Mouse (Mus musculus) testis, postnatal 14 days (tissue): ENCODE results near the gene Asf1b.

Source experiments
- DNase-seq: peaks from one replicate; pipeline ENCODE4 v3.0.0; 2021; ENCODE audit warnings: low spot score

The Asf1b gene

DNA sequence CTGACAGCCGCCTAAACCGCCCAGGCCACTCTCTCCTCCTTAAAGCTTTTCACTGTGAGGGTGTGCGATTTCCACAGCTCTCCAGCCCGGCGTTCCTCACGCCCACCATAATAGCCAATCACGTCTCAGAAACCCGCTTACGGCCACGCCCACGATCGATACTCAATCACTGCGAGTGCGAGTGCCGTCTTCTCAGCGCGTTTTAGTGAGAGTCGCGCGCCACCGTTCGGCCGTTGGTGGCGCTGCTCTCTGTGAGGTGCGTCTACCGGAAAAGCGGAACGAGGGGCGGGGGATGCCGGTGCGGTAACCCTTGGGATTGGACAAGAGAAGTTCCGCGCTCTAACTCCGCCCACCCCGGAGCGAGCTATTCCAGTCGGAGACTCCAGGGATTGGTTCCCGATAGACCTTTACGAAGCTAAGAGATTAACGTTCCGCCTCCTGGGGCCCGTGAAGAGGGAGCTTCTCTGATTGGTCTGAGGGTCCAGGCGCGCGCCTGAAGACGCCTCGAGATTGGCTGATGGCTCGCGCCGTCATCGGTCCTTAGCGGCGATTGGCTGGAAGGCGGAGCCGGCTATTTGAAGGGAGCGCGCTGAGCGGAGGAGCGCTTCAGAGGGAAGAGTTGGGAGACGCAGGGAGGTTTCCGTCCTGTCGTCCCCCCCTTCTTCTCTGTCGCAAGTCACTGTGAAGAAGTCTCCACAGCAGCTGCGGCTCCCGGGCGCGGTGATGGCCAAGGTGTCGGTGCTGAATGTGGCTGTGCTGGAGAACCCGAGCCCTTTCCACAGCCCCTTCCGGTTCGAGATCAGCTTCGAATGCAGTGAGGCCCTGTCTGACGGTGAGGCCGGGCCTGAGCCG is at the start of gene Asf1b, which contains the start of gene Gm10644:
Asf1b (plus strand) TSS at position 402 of the 852 bp plus-strand sequence.
Gm10644 (minus strand) TSS at position 100 of the 852 bp plus-strand sequence.
- DNase-seq = peak; percentile 100

DNA sequence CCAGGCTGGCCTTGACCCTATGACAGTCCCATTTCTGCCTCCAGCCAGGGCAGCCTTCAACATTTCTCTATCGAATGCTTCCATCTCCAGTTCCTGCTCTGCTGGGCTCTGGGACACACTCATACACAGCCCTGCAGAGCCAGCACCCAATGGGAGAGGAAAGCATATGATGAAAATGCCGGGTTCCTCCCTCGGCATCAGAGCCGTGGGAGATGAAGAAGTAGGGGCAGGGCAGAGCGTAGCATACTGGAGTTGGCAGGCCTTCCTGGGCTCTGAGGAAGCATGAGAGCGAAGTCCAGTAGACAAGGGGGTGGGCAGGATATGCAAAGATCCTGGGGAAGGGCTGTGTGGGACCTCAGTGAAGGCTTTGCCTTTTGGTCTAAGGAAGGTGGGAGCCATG is 46.7 kb upstream of the Asf1b start:
- DNase-seq = no peak

DNA sequence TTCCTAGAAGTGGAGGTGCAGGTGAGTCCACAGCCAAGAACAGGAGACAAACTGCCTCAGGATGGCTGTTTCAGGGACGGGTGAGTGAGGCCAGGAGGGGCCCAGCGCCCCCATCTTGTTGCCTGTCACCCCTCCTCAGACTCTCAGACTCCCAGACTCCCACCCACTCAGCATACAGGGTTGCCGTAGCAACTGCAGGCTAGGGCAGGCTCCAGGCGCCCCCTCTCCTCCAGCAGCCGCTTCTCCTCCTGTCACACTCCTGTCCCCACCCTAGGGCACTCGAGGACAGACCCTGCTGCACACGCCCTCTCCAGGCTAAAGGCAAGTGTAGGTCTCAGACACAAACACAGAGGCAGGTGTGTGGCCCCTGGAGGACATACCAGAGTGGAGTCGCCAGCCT is 46.0 kb upstream of the Asf1b start:
- DNase-seq = no peak

DNA sequence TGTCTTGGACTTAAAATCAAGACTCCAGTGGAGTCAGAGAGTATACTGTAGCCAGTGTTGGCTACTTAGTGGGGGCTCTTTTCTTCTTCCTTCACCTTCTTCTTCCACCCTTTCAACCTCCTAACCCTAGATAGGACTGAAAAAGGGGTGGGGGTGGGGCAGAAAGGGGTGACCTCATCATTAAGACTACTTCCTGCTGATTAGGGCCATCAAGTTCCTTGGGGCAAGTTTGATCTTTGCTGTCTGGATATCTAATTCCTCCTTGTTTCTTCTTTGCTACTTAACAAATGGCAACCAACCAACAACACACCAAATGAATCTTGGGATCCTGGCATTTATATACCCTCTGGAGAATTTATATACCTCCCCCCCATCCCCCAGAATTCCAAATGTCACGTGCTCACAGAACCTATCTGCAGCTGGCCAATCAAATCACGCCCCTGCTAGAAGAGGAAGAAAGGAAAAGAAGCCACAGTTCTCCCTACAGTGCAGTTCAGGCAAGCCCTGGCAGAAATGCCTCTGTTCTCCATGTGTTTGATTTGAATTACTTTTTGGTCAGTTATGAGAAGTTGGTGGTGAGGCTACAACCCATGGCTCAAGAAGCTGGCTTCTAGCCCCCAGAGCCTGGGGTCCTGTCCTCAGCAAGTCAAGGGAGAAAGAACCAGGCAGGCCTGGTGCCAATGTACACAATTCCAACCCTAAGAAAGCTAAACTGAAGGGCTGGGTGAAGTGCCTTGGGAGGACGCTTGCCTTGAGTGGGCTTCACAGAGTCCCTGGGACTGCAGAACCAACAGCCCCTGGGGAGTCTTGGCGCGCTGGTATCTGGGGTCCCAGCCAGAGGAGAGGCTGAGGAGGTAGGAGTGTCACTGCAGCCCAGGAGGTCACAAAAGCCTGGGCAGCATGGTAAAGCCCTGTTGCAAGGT is 43.2 kb upstream of the Asf1b start:
- DNase-seq = no peak

DNA sequence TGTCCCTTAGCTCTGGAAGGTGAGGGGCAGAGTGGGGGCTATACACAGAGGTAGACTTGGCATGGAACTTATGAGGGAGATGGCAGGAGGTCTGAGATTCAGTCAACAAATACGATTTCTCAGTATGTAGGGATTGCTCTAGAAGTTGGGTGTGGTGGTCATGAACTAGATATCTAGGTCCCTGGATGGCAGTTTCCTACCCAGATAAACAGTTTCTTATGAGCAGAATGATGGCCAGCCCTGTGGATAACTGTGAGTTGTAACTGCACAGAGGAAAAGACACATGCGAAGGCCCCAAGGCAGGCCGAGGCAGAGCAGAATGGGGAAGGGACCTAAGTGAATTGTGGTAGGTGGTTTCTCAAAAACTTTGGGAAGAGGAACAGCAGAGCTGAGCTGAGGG is 41.1 kb upstream of the Asf1b start:
- DNase-seq = no peak

DNA sequence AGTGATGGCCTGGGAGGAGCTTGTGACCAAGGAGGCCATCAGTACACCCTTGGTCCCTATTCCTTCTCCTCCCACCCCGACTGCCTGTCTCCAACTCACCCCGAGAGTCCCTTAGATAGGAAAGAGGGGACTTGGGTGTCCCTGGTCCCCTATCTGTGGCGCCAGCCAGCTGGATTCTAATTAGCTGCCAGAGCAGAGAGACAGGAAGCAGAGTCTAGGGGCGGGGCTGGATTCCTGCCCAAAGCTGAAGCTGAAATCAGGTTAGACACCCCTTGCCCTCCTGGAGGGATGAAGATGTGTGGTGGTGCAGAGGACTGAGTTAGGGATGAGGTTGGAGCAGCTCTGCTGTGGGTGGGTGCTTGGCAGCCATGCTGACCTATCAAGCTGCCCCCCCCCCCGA is 40.4 kb upstream of the Asf1b start:
- no peak for DNase-seq

DNA sequence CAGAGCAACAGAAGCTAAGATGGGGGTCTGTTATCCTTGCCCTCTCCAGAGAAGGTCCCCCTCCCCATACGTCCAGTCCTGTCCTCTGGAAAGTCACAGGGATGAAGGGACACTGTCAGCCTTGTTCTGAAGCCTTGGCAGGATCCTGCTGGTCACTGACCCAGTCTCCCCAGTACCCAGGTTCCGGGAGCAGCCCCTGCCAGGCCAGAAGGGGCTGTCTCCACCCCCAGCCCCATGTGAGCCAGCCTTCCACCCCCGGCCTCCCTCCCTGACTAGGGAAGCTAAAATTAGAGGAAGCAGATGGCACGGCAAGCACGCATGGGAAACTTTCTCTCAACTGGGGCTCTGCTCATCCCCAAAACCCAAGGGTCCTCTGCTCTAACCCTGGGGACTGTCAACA is 39.3 kb upstream of the Asf1b start:
- DNase-seq = no peak

DNA sequence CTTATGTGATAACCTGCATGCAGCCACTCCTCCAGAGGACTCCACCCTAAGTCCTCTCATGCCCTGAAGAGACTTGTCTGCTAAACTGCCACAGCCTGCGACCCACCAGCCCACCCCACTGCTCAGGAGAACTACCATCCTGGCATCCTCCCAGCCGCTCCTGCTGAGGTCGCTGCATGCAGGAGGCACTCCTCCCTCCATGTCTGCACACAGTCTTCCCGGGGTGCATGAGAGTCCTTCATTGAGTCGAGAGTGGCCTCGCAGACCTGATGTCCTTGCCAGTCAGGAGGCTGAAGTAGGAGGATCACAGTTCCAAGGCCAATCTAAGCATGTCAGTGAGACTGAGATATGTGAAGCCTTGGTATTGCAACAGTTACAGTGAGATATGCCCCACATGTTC is 37.7 kb upstream of the Asf1b start:
- peak; percentile 76 for DNase-seq

DNA sequence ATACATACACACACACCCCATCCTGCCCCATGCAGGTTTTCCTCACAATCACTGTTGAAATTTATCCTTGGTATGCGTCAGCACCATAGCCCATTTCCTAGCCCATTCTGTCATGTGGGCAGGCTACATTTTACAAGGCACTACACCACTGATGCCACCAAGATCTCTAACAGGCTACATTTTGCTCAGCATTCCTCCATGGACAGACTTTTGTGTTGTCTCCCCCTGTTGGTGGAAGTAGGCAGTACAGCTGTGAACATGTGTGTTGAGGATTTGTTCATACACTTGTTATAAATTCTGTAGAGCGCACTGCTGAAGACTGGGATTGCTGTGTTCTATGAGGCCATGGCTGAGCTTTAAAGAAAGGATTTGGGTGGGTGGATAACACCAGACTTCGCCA is 33.7 kb upstream of the Asf1b start:
- peak; percentile 54 for DNase-seq

DNA sequence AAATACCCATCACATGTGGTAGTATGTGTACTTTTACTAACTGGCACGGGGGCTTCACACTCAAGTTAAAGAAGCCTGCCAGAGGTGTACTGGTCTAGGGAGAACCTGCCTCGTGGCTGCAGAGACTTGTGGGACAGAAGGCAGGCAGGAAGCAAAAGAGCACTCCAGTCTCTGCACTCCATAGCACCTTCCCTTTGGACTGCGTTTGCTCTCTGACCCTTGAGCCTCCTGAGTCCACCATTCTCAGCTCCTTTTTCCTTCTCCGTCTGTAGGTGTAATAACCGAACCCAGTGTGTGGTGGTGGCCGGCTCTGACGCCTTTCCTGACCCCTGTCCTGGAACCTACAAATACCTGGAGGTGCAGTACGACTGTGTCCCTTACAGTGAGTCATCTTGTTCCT is 32.6 kb upstream of the Asf1b start:
- no peak for DNase-seq

DNA sequence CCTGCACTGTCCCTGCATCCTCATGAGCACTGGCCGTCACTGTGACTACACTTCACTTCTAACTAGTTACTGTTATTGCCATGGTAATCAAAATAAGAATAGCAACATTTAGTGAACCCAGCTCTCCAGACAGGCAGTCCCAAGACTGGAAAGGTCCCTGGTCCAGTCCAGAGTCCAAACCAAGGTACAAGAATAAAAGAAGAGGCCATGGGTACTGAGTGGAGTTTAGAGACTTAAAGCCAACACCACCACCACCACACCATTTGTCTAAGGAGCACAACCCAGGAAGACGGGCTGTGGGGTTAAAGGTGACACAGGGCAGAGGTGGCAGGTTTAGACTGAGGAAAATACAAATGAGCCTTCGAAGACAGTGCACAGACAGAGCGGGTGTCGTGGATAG is 30.7 kb upstream of the Asf1b start:
- DNase-seq = no peak

DNA sequence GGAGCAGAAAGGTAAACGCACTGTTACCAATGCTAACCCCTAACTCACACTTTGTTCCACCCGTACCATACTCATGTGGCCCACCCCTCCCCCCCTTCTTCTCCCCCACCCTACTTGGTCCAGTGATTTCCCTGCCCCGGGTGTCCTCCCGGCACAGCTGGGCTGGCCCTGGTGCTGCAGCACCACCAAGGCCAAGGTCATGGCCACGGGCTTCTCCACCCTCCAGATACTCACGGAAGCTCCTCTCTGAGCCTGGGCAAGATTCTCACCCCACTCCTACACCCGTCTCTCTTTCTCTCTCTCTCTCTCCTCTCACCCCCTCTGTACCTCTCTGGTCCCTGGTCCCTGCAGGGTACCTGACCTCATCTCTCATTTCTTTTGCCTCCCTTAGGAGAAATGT is 29.0 kb upstream of the Asf1b start:
- DNase-seq = peak; percentile 76

DNA sequence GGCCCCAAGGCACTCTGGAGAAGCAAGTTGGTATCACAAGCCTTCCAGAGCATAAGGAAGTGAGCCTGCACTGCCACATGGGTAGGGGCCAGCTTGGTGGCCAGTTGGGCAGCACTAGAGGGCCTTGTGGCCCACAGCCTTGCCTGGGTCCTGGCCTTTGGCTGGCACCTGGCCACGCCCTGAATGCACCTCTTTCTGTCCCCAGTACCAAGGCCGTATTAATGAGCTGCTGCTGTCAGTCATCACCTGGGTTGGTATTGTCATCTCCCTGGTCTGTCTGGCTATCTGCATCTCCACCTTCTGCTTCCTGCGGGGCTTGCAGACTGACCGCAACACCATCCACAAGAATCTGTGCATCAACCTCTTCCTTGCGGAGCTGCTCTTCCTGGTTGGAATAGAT is 21.1 kb upstream of the Asf1b start:
- DNase-seq = no peak

DNA sequence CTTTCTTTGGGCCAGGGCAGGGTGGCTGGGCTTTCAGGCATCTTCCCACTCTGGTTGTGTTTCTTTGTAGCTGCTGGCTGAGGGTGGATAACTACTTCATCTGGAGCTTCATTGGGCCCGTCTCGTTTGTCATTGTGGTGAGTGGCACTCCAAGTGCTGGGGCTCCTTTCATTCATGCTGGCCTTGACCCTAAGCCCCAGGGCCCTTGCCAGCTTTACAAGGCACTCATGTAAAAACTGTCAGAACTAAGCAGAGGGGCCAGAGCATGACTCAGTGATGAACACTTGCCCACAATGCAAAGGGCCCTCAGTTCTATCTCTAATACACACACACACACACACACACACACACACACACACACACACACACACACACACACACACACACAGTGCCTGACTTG is 20.3 kb upstream of the Asf1b start:
- DNase-seq = no peak

DNA sequence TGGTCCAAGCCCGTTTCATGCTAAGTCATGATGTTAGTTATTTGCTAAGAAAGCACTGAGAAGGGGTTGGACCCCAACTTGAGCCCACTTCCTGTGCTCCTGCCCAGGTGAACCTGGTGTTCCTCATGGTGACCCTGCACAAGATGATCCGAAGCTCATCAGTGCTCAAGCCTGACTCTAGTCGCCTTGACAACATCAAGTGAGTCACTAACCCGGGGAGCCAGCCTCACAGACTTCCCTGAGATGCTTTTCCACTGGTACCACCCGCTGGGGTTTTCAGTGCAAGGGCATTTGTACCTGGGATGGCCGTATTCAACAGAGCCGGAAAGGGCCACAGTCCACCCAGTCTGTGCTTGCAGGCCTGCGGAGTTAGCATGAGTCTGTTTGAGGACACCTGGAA is 19.9 kb upstream of the Asf1b start:
- no peak for DNase-seq

DNA sequence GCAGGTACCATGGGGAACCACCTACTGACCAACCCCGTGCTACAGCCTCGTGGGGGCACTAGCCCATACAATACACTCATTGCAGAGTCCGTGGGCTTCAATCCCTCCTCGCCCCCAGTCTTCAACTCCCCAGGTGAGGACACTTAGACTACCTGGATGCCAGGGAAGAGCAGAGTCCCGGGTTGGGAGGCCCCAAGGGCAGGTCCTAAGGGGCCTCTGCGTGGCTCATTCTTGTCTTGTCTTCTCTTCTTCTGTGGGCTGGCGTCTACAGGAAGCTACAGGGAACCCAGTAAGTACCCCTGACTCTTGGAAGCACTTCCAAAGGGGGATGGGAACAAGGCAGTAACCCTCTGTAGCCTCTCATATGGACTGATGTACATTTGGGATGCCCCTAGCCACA is 17.7 kb upstream of the Asf1b start:
- no peak for DNase-seq

DNA sequence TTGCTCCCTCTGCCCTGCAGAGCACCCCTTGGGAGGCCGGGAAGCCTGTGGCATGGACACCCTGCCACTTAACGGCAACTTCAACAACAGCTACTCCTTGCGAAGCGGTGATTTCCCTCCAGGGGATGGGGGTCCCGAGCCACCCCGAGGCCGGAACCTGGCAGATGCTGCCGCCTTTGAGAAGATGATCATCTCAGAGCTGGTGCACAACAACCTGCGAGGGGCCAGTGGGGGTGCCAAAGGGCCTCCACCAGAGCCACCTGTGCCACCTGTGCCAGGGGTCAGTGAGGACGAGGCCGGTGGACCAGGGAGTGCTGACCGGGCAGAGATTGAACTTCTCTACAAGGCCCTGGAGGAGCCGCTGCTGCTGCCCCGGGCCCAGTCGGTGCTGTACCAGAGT is 17.0 kb upstream of the Asf1b start:
- DNase-seq = no peak

DNA sequence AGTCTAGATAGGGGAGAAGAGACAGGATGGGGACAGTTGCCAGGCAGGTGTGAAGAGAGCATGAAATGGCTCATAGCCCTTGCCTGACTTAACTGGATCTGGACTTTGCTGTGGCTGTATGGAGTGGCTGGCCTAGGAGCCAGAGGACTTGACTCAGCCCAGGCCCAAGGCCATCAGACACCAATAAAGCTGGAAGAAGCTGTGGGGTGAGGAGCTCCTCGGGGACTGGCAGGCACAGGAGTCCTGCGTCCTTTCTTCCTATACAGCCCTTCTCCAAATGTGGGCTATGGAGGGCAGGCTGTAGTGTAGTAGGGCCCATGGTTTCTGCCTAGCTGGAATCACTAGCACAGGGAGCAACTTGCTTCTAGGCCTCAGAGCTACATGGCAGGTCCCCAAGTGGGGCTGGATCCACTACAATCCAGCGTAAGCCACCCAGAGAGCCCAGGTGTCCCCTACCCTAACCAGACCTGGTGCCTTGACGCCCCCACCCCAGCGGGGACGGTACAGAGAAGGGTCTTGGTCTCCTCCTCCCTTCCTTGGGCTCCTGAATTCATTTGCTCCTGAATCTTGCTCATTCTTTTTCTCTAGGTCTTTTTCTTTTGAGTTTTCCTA is 14.1 kb upstream of the Asf1b start:
- no peak for DNase-seq

DNA sequence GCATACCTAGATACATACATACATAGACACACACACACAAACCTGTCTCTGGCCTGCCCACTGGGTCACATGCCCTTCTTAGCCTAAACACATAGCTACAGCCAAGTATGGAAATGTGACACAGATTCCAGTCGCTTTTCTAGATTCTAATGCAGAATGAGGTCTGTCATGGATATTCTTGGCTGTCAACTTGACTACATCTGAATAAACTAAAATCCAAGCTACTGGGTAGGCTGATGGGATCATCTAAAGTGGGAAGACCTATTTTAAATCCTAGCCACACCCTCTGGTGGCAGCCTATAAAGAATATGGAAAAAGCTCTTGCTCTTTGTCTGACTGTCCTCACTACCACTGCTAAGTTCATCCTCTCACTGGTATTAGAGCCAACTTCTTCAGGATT is 12.9 kb upstream of the Asf1b start:
- DNase-seq = no peak

DNA sequence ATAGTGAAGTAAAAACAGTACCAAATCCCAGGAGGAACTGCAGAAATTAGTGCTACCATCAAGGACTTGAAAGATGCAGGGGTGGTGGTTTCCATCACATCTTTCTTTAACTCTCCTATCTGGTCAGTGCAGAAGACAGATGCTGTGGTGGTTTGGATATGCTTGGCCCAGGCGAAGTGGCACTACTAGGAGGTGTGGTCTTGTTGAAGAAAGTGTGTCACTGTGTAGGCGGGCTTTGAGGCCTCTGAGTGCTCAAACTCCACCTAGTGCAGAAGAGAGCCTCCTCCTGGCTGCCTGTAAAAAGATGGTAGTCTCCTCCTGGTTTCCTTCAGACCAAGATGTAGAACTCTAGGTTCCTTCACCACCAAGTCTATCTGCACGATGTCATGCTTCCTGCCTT is 9.8 kb upstream of the Asf1b start:
- no peak for DNase-seq

DNA sequence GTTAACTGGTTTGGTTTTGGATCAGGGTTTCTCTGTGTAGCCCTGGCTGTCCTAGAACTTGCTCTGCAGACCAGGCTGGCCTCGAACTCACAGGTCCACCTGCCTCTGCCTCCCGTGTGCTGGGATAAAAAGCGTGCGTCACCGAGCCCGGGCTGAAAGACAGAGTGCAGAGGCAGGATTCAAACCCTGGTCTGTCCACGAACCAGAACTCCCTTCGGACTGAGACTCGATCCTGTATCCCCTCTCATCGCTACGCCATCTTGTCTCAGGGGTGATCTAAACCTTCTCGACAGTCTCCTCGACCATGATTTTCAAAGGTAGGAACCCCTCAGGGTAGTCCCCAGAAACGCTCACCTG is 580 bp upstream of the Asf1b start:
- no peak for DNase-seq

DNA sequence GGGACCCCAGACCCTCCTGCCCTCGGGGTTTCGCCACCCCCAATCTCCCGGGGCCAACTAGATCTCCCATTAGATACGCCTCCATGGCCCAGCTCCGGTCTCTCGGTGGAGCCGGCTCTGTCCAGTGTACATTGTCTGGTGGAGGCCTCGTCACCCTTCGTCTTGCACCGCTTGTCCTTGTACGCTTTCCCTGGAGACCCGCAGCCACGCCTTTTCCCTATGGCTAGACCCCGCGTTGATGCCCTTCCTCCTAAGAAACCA is 581 bp downstream of the Asf1b start:
- DNase-seq = no peak

DNA sequence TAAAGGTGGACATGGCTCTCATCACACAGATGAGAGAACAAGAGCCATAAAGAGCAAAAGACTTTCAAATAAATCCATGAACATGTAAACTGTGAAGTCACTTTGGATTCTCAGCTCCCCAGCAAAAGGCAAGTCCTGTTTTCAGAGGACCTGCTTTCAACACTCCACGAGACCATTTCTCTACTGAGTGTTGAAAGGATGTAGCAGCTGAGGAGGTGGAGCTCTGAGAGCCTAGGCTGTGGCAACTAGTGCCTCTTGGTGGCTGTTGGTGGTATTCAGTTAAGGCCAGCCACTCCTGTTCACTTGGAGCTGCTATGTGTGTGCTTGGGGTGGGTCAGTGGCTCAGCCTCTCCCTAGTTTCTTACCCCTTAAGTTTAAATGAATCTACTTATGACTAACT is 1.5 kb downstream of the Asf1b start:
- no peak for DNase-seq
